Mouse (Mus musculus): ENCODE results near the gene Hibch. TPM values are rescaled to one million over a fixed set of nuclear protein-coding genes. Genes with fewer than 3 reads are reported as not detected.
"Not testable (repeated sequence)": the region's sequence is repeated elsewhere in the genome, so short reads cannot be mapped to it uniquely, and the experiment has no call there.

Hibch gene
- polyA plus RNA-seq, 1 experiment from 2014 or later: 31.0 TPM

DNA sequence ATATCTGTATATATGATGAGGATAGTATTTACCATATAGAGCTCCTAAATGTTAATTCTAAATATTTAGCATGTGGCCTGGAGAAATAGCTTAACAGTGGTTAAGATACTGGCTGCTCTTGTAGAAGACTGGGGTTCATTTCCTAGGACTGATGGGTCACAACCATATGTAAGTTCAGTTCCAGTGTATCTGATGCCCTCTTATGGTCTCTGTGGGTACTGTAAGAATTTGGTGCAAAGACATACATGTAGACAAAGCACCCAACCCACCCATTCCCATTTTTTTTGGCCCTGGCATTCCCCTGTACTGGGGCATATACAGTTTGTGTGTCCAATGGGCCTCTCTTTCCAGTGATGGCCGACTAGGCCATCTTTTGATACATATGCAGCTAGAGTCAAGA lies 9.3 kb downstream of the Hibch start:
- not testable (repeated sequence) for H3K4me2 ChIP-seq (ENCODE audit: low read depth, low read length); ATAC-seq (replicated peaks; ENCODE audit: insufficient number of reproducible peaks, low FRiP score, low TSS enrichment, low read depth); H3K4me3 ChIP-seq (ENCODE audit: low read depth, low read length); H3K4me1 ChIP-seq (ENCODE audit: control insufficient read depth, insufficient read depth, low read length); H3K27ac ChIP-seq (replicated peaks; ENCODE audit: low read depth, low read length); H3K9me3 ChIP-seq (replicated peaks; ENCODE audit: control insufficient read depth, low read length); H3K9ac ChIP-seq (replicated peaks; ENCODE audit: low read length); H3K27me3 ChIP-seq (ENCODE audit: control insufficient read depth, insufficient read depth, low read length); H3K36me3 ChIP-seq (replicated peaks; ENCODE audit: control insufficient read depth, insufficient read depth, low read depth, low read length)
- WGBS: no CpG with 5 or more reads among the region's 1 CpGs
- peak; percentile 59 for DNase-seq (ENCODE audit: low spot score)

- no peak for DNase-seq (ENCODE audit: low spot score)
- Histone ChIP-seq H3K4me2 (ENCODE audit: low read depth, low read length) (no peak overlapping the region), H3K27ac (replicated peaks; ENCODE audit: low read depth, low read length) (no peak overlapping the region), H3K4me3 (ENCODE audit: low read depth, low read length) (no peak overlapping the region), H3K4me1 (ENCODE audit: control insufficient read depth, insufficient read depth, low read length) (no peaks in the 10 kb centered on the region), H3K9me3 (replicated peaks; ENCODE audit: control insufficient read depth, low read length) (no peaks in the 10 kb centered on the region), H3K36me3 (replicated peaks; ENCODE audit: control insufficient read depth, insufficient read depth, low read depth, low read length) (no peaks in the 10 kb centered on the region), H3K27me3 (ENCODE audit: control insufficient read depth, insufficient read depth, low read length) (no peaks in the 10 kb centered on the region), H3K9ac (replicated peaks; ENCODE audit: low read length) (no peak overlapping the region)
- no peak for ATAC-seq (replicated peaks; ENCODE audit: insufficient number of reproducible peaks, low FRiP score, low TSS enrichment, low read depth)
- WGBS: 90% methylated on average over 7 of the region's 7 CpGs
Observed at GRCm38 (mm10) chr1:52855904-52856601, 11.3 kb downstream of the Hibch start.

DNA sequence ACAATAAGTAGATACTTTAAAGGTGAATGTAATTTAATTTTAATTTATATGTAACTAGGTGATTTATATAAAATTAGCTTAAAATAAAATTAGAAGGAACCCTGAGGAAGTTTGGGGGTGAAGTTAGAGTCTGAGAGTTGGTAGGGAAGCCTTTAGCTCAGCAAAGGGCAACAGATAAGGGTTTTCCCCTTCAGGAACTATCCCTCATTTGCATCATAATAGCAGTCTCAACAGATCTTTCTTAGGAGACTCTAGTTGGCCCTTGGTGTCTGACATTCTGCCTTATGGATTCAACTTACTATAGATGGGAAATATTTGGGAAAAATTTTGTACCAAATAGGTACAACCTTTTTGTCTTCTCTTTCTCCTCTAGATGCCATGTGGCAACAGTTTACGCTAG lies 19.5 kb downstream of the Hibch start:
- Histone ChIP-seq H3K27me3 (ENCODE audit: control insufficient read depth, insufficient read depth, low read length) (no peaks in the 10 kb centered on the region), H3K9ac (replicated peaks; ENCODE audit: low read length) (no peak overlapping the region), H3K36me3 (replicated peaks; ENCODE audit: control insufficient read depth, insufficient read depth, low read depth, low read length) (no peaks in the 10 kb centered on the region), H3K4me2 (ENCODE audit: low read depth, low read length) (no peak overlapping the region), H3K4me3 (ENCODE audit: low read depth, low read length) (no peak overlapping the region), H3K9me3 (replicated peaks; ENCODE audit: control insufficient read depth, low read length) (no peaks in the 10 kb centered on the region), H3K4me1 (ENCODE audit: control insufficient read depth, insufficient read depth, low read length) (no peaks in the 10 kb centered on the region), H3K27ac (replicated peaks; ENCODE audit: low read depth, low read length) (no peak overlapping the region)
- DNase-seq (ENCODE audit: low spot score): no peak
- ATAC-seq (replicated peaks; ENCODE audit: insufficient number of reproducible peaks, low FRiP score, low TSS enrichment, low read depth): no peak
- 96% methylated on average over 1 of the region's 1 CpGs for WGBS

DNA sequence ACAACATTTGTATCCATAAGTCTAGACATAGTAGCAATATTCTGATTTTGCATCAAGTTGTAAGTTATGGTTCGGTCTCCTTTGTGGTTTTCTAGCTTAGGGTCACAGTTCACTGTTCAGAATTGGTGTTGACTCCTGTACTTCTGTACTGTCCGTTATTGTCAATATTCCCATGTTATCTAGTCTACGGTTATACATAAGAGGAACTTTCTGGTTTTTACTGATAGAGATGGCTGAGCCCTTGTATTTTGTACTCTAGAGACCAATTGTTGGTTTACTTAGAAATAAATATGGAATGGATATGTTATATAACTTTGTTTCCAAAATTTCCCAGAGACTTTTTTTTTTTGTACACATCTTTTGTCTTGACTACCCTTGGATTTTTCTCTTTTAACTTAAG lies 21.3 kb downstream of the Hibch start:
- DNase-seq (ENCODE audit: low spot score) (no peak), ATAC-seq (replicated peaks; ENCODE audit: insufficient number of reproducible peaks, low FRiP score, low TSS enrichment, low read depth) (no peak)
- Histone ChIP-seq H3K9ac (replicated peaks; ENCODE audit: low read length) (no peak overlapping the region), H3K4me2 (ENCODE audit: low read depth, low read length) (no peak overlapping the region), H3K9me3 (replicated peaks; ENCODE audit: control insufficient read depth, low read length) (no peaks in the 10 kb centered on the region), H3K4me3 (ENCODE audit: low read depth, low read length) (no peak overlapping the region), H3K36me3 (replicated peaks; ENCODE audit: control insufficient read depth, insufficient read depth, low read depth, low read length) (no peaks in the 10 kb centered on the region), H3K27me3 (ENCODE audit: control insufficient read depth, insufficient read depth, low read length) (no peaks in the 10 kb centered on the region), H3K27ac (replicated peaks; ENCODE audit: low read depth, low read length) (no peak overlapping the region), H3K4me1 (ENCODE audit: control insufficient read depth, insufficient read depth, low read length) (no peaks in the 10 kb centered on the region)
- 92% methylated on average over 3 of the region's 3 CpGs for WGBS

DNA sequence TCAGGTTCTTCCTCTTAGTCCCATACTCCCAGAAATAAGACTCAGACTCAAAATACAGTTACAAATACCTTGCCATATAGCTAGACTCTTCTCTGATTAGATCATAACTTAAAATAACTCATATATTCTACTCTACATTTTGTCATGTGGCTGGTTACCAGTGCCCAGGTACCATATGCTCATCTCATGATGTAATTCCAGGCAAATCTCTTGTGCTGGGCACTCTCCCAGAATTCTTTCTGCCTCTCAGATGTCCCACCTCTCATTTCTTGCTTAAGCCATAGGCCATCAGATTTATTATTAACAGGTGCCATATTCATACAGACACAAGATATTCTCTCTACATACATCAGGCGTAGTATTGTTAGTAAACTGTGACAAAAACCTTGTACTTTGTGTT lies 23.1 kb downstream of the Hibch start:
- Histone ChIP-seq H3K4me2 (ENCODE audit: low read depth, low read length) (no peak overlapping the region), H3K4me3 (ENCODE audit: low read depth, low read length) (no peak overlapping the region), H3K27ac (replicated peaks; ENCODE audit: low read depth, low read length) (no peak overlapping the region), H3K4me1 (ENCODE audit: control insufficient read depth, insufficient read depth, low read length) (no peaks in the 10 kb centered on the region), H3K27me3 (ENCODE audit: control insufficient read depth, insufficient read depth, low read length) (no peaks in the 10 kb centered on the region), H3K36me3 (replicated peaks; ENCODE audit: control insufficient read depth, insufficient read depth, low read depth, low read length) (no peaks in the 10 kb centered on the region), H3K9me3 (replicated peaks; ENCODE audit: control insufficient read depth, low read length) (no peaks in the 10 kb centered on the region), H3K9ac (replicated peaks; ENCODE audit: low read length) (no peak overlapping the region)
- 90% methylated on average over 1 of the region's 1 CpGs for WGBS
- no peak for ATAC-seq (replicated peaks; ENCODE audit: insufficient number of reproducible peaks, low FRiP score, low TSS enrichment, low read depth)
- DNase-seq (ENCODE audit: low spot score): no peak

DNA sequence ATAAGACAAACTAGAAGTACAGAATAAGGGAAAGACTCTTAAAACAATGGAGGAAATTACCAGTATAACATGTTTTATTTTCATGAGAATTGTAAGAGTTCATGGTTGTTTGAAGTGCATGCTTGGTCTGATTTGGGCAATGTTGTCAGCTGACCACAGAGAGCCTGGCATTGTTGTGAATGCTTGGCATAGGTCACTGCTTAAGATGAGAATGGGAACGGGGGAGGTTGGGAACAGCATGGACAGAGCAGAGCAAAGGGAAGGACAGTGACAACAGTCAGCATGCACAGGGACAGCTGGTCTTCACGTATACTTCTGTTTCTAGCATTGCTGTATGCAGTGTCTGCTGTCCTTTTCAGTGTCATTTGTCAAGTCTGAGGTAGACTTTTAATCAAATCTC lies 39.5 kb downstream of the Hibch start:
- WGBS: 82% methylated on average over 2 of the region's 2 CpGs
- H3K4me2 ChIP-seq (ENCODE audit: low read depth, low read length): no peak overlapping the region
- H3K4me1 ChIP-seq (ENCODE audit: control insufficient read depth, insufficient read depth, low read length): no peaks in the 10 kb centered on the region
- H3K27me3 ChIP-seq (ENCODE audit: control insufficient read depth, insufficient read depth, low read length): no peaks in the 10 kb centered on the region
- H3K36me3 ChIP-seq (replicated peaks; ENCODE audit: control insufficient read depth, insufficient read depth, low read depth, low read length): no peaks in the 10 kb centered on the region
- H3K27ac ChIP-seq (replicated peaks; ENCODE audit: low read depth, low read length): no peak overlapping the region
- no peak overlapping the region for H3K9ac ChIP-seq (replicated peaks; ENCODE audit: low read length)
- ATAC-seq (replicated peaks; ENCODE audit: insufficient number of reproducible peaks, low FRiP score, low TSS enrichment, low read depth): no peak
- H3K9me3 ChIP-seq (replicated peaks; ENCODE audit: control insufficient read depth, low read length): no peaks in the 10 kb centered on the region
- DNase-seq (ENCODE audit: low spot score): no peak
- H3K4me3 ChIP-seq (ENCODE audit: low read depth, low read length): no peak overlapping the region

- Histone ChIP-seq H3K4me3 (ENCODE audit: low read depth, low read length) (no peak overlapping the region), H3K36me3 (replicated peaks; ENCODE audit: control insufficient read depth, insufficient read depth, low read depth, low read length) (no peaks in the 10 kb centered on the region), H3K9ac (replicated peaks; ENCODE audit: low read length) (no peak overlapping the region), H3K27me3 (ENCODE audit: control insufficient read depth, insufficient read depth, low read length) (no peaks in the 10 kb centered on the region), H3K9me3 (replicated peaks; ENCODE audit: control insufficient read depth, low read length) (no peaks in the 10 kb centered on the region), H3K4me2 (ENCODE audit: low read depth, low read length) (no peak overlapping the region), H3K4me1 (ENCODE audit: control insufficient read depth, insufficient read depth, low read length) (no peaks in the 10 kb centered on the region), H3K27ac (replicated peaks; ENCODE audit: low read depth, low read length) (no peak overlapping the region)
- ATAC-seq (replicated peaks; ENCODE audit: insufficient number of reproducible peaks, low FRiP score, low TSS enrichment, low read depth): no peak
- 86% methylated on average over 3 of the region's 3 CpGs for WGBS
- no peak for DNase-seq (ENCODE audit: low spot score)
Observed at GRCm38 (mm10) chr1:52909783-52910182, 65.1 kb downstream of the Hibch start.

- Histone ChIP-seq H3K4me1 (ENCODE audit: control insufficient read depth, insufficient read depth, low read length) (no peaks in the 10 kb centered on the region), H3K9ac (replicated peaks; ENCODE audit: low read length) (no peak overlapping the region), H3K4me2 (ENCODE audit: low read depth, low read length) (no peak overlapping the region), H3K4me3 (ENCODE audit: low read depth, low read length) (no peak overlapping the region), H3K36me3 (replicated peaks; ENCODE audit: control insufficient read depth, insufficient read depth, low read depth, low read length) (no peaks in the 10 kb centered on the region), H3K9me3 (replicated peaks; ENCODE audit: control insufficient read depth, low read length) (no peaks in the 10 kb centered on the region), H3K27me3 (ENCODE audit: control insufficient read depth, insufficient read depth, low read length) (no peaks in the 10 kb centered on the region), H3K27ac (replicated peaks; ENCODE audit: low read depth, low read length) (no peak overlapping the region)
- ATAC-seq (replicated peaks; ENCODE audit: insufficient number of reproducible peaks, low FRiP score, low TSS enrichment, low read depth) (no peak), DNase-seq (ENCODE audit: low spot score) (no peak)
- WGBS: 93% methylated on average over 2 of the region's 2 CpGs
Observed at GRCm38 (mm10) chr1:52916655-52917054, 71.9 kb downstream of the Hibch start.
